Mouse (Mus musculus) forebrain, embryonic 11.5 days (tissue): ENCODE measurements around the gene Gabarap. TPM values are rescaled to one million over a fixed set of nuclear protein-coding genes. Genes with fewer than 3 reads are reported as not detected.
"Not testable (repeated sequence)": the region's sequence is repeated elsewhere in the genome, so short reads cannot be mapped to it uniquely, and the experiment has no call there.

Experiments used
- ATAC-seq: fragments of 200-750 bp; cut with Nextera tagmentation; replicated peaks from 2 replicates; pipeline ENCODE4 v1.8.0; 2017; ENCODE audit warnings: moderate TSS enrichment; ENCODE audit not compliant: low FRiP score
- DNase-seq: peaks from one replicate; pipeline ENCODE4 v3.0.0-alpha.2; 2017; ENCODE audit warnings: low spot score
- H3K27ac ChIP-seq: fragments of 300-500 bp; sonication (generic); 2 replicates; pipeline ENCODE4 v1.5.1; 2014; ENCODE audit warnings: low read depth, low read length
- H3K27me3 ChIP-seq: fragments of 300-500 bp; sonication (generic); 2 replicates; pipeline ENCODE4 v1.6.1; 2014; ENCODE audit warnings: mild to moderate bottlenecking, low read length, mixed read lengths; ENCODE audit not compliant: control insufficient read depth, insufficient read depth
- H3K36me3 ChIP-seq: fragments of 300-500 bp; sonication (generic); 2 replicates; pipeline ENCODE4 v1.6.1; 2014; ENCODE audit warnings: mild to moderate bottlenecking, low read length, moderate library complexity, mixed read lengths; ENCODE audit not compliant: control insufficient read depth, insufficient read depth
- H3K4me1 ChIP-seq: fragments of 300-500 bp; sonication (generic); replicated peaks from 2 replicates; pipeline ENCODE4 v1.6.1; 2014; ENCODE audit warnings: low read length, mixed read lengths; ENCODE audit not compliant: control insufficient read depth, insufficient read depth
- H3K4me2 ChIP-seq: fragments of 300-500 bp; sonication (generic); 2 replicates; pipeline ENCODE4 v1.6.1; 2014; ENCODE audit warnings: low read depth, mild to moderate bottlenecking, low read length, moderate library complexity, mixed read lengths; ENCODE audit not compliant: severe bottlenecking
- H3K4me3 ChIP-seq: fragments of 300-500 bp; sonication (generic); 2 replicates; pipeline ENCODE4 v1.5.1; 2014; ENCODE audit warnings: low read depth, low read length
- H3K9ac ChIP-seq: fragments of 300-500 bp; sonication (generic); 2 replicates; pipeline ENCODE4 v1.6.1; 2014; ENCODE audit warnings: low read length
- H3K9me3 ChIP-seq: fragments of 300-500 bp; sonication (generic); 2 replicates; pipeline ENCODE4 v1.6.1; 2016; ENCODE audit warnings: low read length, mixed read lengths; ENCODE audit not compliant: control insufficient read depth
- WGBS: fragments of 180-500 bp; shearing (Covaris S2); extraction: QIAGEN DNeasy Blood & Tissue Kit; methylation state at CpG from one replicate; pipeline ENCODE4 v1.1.7; 2014; 5-methylcytosine and 5-hydroxymethylcytosine counted together
- polyA plus RNA-seq: library from polyadenylated mRNA; unstranded; fragments of >200 nt; fragmentation: Nextera tagmentation; extraction: Ambion mirVana; gene quantifications from 2 replicates; pipeline ENCODE4 v1.2.1, GENCODE M21; 2014

The Gabarap gene
- polyA plus RNA-seq, 1 experiment from 2014 or later = 472 TPM

DNA sequence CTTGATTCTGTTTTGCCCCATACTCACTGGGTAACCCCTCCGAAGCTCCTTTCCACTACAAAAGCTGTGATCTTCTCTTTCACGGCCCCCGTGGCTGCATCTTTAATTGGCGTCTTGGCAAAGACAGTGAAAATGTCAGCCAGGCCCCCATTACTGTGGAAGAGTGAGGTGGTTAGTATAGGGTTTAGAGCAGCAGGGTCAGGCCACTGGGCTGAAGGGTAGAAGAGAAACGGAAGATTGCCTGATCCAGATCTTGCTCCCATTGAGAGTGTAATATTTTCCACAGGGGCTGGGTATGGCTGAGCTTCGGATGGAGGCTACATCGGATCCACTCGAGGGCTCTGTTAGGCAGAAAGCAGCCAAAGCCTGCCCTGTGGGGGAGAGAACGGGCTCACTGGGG lies 22.0 kb downstream of the Gabarap start:
- H3K4me2 ChIP-seq = no peak overlapping the region

DNA sequence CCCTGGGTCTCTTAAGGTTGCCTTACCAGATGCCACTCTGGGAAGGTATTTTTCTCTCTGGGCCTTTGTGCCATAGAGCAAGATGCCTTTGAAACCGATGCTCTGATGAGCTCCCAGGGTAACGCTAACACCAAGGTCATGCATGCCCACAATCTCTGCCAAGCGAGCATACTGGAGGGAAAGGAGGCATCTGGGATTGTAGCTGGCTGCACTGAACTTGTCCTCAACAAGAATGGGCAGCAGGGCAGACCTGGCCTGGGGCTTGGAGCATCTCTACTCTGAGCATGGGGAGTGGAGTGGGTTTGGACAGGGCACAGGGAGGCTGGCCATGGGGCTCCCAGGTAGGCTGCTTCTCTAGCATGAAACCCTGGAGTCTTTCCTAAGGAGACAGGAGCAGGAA lies 22.5 kb downstream of the Gabarap start:
- Histone ChIP-seq H3K27me3 (no peaks in the 10 kb centered on the region), H3K27ac (no peak overlapping the region), H3K9ac (no peak overlapping the region), H3K4me1 (peaks cover 16% of the 10 kb centered on the region; the same call in 1 of the 2 replicates), H3K36me3 (peaks cover 9% of the 10 kb centered on the region), H3K4me2 (no peak overlapping the region), H3K9me3 (no peaks in the 10 kb centered on the region), H3K4me3 (no peak overlapping the region)
- WGBS = 87% methylated on average over 3 of the region's 3 CpGs
- DNase-seq = no peak
- ATAC-seq = no peak

More for the DNA sequence above, 22.0 kb downstream of the Gabarap start:
- H3K36me3 ChIP-seq = peaks cover 10% of the 10 kb centered on the region
- H3K27ac ChIP-seq = no peak overlapping the region
- H3K4me3 ChIP-seq = no peak overlapping the region
- 88% methylated on average over 9 of the region's 9 CpGs for WGBS
- H3K9me3 ChIP-seq = no peaks in the 10 kb centered on the region
- no peak for ATAC-seq
- DNase-seq = no peak
- H3K9ac ChIP-seq = no peak overlapping the region
- peaks cover 15% of the 10 kb centered on the region; the same call in 1 of the 2 replicates for H3K4me1 ChIP-seq
- no peaks in the 10 kb centered on the region for H3K27me3 ChIP-seq

DNA sequence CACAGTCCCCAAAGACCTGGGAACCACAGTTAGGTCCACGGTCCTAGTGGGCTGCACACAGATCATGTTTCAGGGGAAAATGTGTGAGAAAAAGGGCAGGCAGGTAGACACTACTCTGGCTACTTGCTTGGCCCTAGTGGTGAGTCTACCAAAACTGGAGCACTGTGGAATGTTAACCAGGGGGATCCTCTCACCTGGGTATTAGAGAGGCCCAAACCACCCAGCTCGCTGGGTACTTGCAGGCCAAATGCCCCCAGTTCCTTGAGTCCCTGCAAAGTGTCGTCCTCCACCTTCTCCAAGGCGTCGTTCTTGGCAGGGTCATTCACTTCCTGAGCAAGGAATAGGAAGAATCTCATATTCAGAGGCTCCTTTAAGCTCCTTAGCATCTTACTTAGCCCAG lies 23.1 kb downstream of the Gabarap start:
- Histone ChIP-seq H3K27me3 (no peaks in the 10 kb centered on the region), H3K9ac (no peak overlapping the region), H3K4me2 (no peak overlapping the region), H3K36me3 (peaks cover 6% of the 10 kb centered on the region), H3K4me3 (no peak overlapping the region), H3K9me3 (no peaks in the 10 kb centered on the region), H3K27ac (no peak overlapping the region), H3K4me1 (peaks cover 19% of the 10 kb centered on the region; the same call in 1 of the 2 replicates)
- no peak for DNase-seq
- 63% methylated on average over 5 of the region's 5 CpGs for WGBS
- no peak for ATAC-seq

DNA sequence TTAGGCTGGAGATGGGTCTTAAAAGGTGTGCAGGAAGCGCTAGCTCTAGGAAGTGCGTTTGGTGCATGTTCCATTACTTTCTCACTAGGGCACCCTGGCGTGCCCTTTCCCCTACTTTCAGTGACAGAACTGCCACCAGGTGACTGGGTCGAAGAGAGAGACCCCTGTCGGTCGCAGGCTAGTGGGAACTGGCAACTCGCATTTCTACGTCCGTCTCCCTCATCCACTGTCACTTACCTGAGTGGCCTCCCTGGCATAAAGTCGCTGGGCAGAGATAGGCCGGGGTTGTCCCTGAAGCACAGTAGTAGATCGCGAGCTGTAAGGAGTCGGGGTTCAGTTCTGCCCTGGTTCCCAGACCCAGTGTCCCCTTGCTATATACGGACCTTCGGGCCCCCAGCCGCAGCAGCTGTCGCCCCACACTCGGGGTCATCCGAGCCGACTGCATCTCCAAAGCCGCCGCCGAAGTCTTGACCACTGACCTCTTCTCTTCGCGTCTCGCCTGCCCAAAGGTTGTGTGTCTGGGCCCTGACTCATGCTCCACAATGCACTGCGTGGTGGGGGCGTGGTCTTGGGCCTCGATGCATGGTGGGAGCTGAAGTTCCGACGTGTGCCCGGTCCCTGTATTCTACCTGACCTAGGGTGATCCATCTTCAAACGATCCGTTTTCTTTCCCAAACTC lies 24.1 kb downstream of the Gabarap start, which contains the start of gene Acadvl:
TSS of gene Acadvl (minus strand) at position 532 of the 679 bp plus-strand sequence.
- 1% methylated on average over 35 of the region's 35 CpGs for WGBS
- Histone ChIP-seq H3K4me1 (peaks cover 29% of the 10 kb centered on the region), H3K36me3 (peaks cover 6% of the 10 kb centered on the region), H3K9ac (peak within 1 kb of the TSS; percentile 64), H3K4me2 (peak within 1 kb of the TSS; percentile 83), H3K27me3 (no peaks in the 10 kb centered on the region), H3K4me3 (peak within 1 kb of the TSS; percentile 50), H3K9me3 (no peaks in the 10 kb centered on the region), H3K27ac (0 out of 2 replicates have a peak within 1 kb of the TSS, but pooled peaks have one; percentile 20)
- ATAC-seq (peak; percentile 85), DNase-seq (peak; percentile 88)

DNA sequence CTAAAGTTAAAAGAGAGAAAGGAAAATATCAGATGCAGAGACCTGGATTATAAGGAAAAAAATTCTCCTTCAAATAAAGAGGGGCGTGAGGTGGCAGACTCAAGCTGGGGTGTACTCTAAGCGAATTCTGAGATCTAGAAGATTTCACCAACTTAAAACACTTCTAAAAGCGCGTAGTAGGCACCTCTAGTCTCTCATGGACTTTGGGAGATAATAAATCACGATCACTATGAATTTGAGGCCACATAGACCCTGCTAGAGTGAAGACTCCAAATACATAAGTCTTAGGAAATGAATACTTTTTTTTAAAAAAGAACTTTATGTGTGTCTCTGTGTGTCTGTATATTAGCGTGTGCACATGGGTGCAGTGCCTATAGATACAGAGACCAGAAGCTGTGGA lies 24.7 kb downstream of the Gabarap start:
- DNase-seq (no peak), ATAC-seq (no peak)
- peak overlapping the region; percentile 64; the same call in 1 of the 2 replicates for H3K9ac ChIP-seq
- H3K4me2 ChIP-seq = peak overlapping the region; percentile 83
- H3K36me3 ChIP-seq = peaks cover under 1% of the 10 kb centered on the region
- H3K4me3 ChIP-seq = no peak overlapping the region; the same call in 1 of the 2 replicates
- peaks cover 35% of the 10 kb centered on the region for H3K4me1 ChIP-seq
- H3K9me3 ChIP-seq = no peaks in the 10 kb centered on the region
- no peaks in the 10 kb centered on the region for H3K27me3 ChIP-seq
- no peak overlapping the region for H3K27ac ChIP-seq
- 66% methylated on average over 6 of the region's 6 CpGs for WGBS

DNA sequence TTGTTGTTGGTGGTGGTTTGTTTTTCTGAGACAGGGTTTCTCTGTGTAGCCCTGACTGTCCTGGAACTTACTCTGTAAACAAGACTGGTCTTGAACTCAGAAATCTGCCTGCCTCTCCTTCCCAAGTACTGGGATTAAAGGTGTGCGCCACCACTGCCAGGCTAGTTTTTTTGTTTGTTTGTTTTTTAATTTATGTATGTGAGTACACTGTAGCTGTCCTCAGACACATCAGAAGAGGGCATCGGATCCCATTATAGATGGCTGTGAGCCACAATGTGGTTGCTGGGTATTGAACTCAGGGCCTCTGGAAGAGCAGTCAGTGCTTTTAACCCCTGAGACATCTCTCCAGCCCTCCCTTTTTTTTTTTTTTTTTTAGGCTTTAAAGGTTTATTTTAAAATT lies 25.2 kb downstream of the Gabarap start:
- H3K4me2 ChIP-seq, H3K4me3 ChIP-seq, H3K27me3 ChIP-seq, H3K27ac ChIP-seq, H3K9me3 ChIP-seq, ATAC-seq, DNase-seq, H3K9ac ChIP-seq, H3K36me3 ChIP-seq: not testable (repeated sequence)
- H3K4me1 ChIP-seq = peaks cover 35% of the 10 kb centered on the region
- WGBS = 83% methylated on average over 2 of the region's 2 CpGs

DNA sequence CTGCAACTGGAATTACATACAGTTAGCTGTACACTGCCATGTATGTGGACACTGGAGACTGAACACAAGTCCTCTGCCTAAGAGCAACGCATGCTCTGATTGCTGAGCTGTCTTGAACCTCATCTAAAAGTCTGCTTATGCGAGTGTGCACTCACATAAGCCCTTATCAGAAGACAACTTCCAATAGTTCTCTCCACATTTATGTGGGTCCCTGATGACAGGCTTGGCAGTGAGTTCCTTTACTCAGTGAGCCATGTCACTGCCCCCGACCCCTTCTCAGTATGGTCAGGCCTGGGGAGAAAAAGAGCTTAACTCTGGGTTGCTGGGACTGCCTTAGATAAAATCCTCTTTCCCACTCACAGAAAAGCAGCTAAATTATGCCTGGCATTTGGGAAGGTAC lies 25.7 kb downstream of the Gabarap start, which contains the start of gene Dlg4:
TSS of gene Dlg4 (plus strand) at position 274 of the 400 bp plus-strand sequence.
- H3K4me1 ChIP-seq = peaks cover 35% of the 10 kb centered on the region

DNA sequence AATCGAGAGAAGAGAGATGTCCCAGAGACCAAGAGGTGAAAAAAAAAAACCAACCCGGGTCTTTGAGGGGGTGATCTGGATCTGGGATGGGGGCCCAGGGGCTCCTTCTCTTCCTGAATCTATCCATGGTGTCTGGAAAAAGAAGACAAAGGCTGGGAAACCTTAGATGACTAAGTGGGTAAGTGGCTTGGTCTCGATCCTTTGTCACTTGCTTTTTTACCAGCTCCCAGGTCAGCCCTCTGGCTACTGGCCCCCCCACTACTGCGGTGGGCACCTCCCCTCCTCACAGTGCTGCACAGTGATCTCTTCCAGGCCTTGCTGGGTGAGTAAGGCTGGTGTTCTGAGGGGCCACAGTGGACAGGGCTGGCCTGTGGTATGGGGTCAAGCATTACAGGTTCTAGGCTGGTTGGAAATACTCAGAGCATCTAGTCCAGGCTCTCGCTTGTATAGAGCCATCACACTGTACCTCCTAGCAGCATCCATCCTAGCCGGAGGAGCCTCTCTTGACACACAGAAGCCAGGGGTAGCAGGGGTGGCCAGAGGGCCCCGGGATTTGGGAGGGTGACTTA lies 26.3 kb downstream of the Gabarap start:
- 0 out of 2 replicates have a peak overlapping the region, but pooled peaks have one; percentile 13 for H3K27ac ChIP-seq
- no peaks in the 10 kb centered on the region; the same call in 1 of the 2 replicates for H3K36me3 ChIP-seq
- H3K9ac ChIP-seq = peak overlapping the region; percentile 39
- no peak overlapping the region for H3K4me3 ChIP-seq
- peaks cover 39% of the 10 kb centered on the region for H3K4me1 ChIP-seq
- DNase-seq (no peak), ATAC-seq (no peak)
- peak overlapping the region; percentile 65; the same call in 1 of the 2 replicates for H3K4me2 ChIP-seq
- H3K27me3 ChIP-seq = no peaks in the 10 kb centered on the region
- no peaks in the 10 kb centered on the region for H3K9me3 ChIP-seq
- 31% methylated on average over 7 of the region's 7 CpGs for WGBS

More for the DNA sequence above, 25.7 kb downstream of the Gabarap start, which contains the start of gene Dlg4:
- ATAC-seq = no peak
- Histone ChIP-seq H3K9me3 (no peaks in the 10 kb centered on the region), H3K27me3 (no peaks in the 10 kb centered on the region), H3K36me3 (no peaks in the 10 kb centered on the region; the same call in 1 of the 2 replicates), H3K27ac (peak within 1 kb of the TSS; percentile 53; the same call in 1 of the 2 replicates), H3K4me3 (peak within 1 kb of the TSS; percentile 62), H3K4me2 (peak within 1 kb of the TSS; percentile 65), H3K9ac (peak within 1 kb of the TSS; percentile 78)
- 70% methylated on average over 3 of the region's 3 CpGs for WGBS
- no peak for DNase-seq
